Mouse (Mus musculus) stomach, embryonic 14.5 days (tissue): ENCODE results near the gene Mst1. TPM values are rescaled to one million over a fixed set of nuclear protein-coding genes. Genes with fewer than 3 reads are reported as not detected.
A peak's percentile ranks its signal among the peaks of the same experiment; 100 is the strongest.

Experiments
- ATAC-seq: fragments of 200-750 bp; cut with Nextera tagmentation; 2 replicates; pipeline ENCODE4 v1.8.0; 2017; ENCODE audit warnings: low read depth, moderate TSS enrichment; ENCODE audit not compliant: insufficient number of reproducible peaks, insufficient read depth, low FRiP score
- H3K27ac ChIP-seq: fragments of 300-500 bp; sonication (generic); 2 replicates; pipeline ENCODE4 v1.5.1; 2014; ENCODE audit warnings: mild to moderate bottlenecking, low read length, moderate library complexity, mixed read lengths
- H3K27me3 ChIP-seq: fragments of 300-500 bp; sonication (generic); 2 replicates; pipeline ENCODE4 v1.6.1; 2014; ENCODE audit warnings: low read length, control low read depth, mixed read lengths; ENCODE audit not compliant: control insufficient read depth, insufficient read depth
- H3K36me3 ChIP-seq: fragments of 300-500 bp; sonication (generic); 2 replicates; pipeline ENCODE4 v1.6.1; 2014; ENCODE audit warnings: mild to moderate bottlenecking, control low read depth, low read length, moderate library complexity, mixed read lengths; ENCODE audit not compliant: control insufficient read depth, insufficient read depth
- H3K4me1 ChIP-seq: fragments of 300-500 bp; sonication (generic); 2 replicates; pipeline ENCODE4 v1.6.1; 2014; ENCODE audit warnings: low read length, control low read depth, mixed read lengths; ENCODE audit not compliant: control insufficient read depth, insufficient read depth
- H3K4me2 ChIP-seq: fragments of 300-500 bp; sonication (generic); replicated peaks from 2 replicates; pipeline ENCODE4 v1.6.1; 2014; ENCODE audit warnings: low read depth, low read length, control low read depth
- H3K4me3 ChIP-seq: fragments of 300-500 bp; sonication (generic); 2 replicates; pipeline ENCODE4 v1.5.1; 2014; ENCODE audit warnings: low read depth, low read length, control low read depth
- H3K9ac ChIP-seq: fragments of 300-500 bp; sonication (generic); replicated peaks from 2 replicates; pipeline ENCODE4 v1.6.1; 2014; ENCODE audit warnings: low read depth, mild to moderate bottlenecking, control low read depth, low read length, moderate library complexity, mixed read lengths
- H3K9me3 ChIP-seq: fragments of 300-500 bp; sonication (generic); 2 replicates; pipeline ENCODE4 v1.6.1; 2016; ENCODE audit warnings: low read depth, low read length, control low read depth; ENCODE audit not compliant: control insufficient read depth
- WGBS: fragments of 180-500 bp; shearing (Covaris S2); extraction: QIAGEN DNeasy Blood & Tissue Kit; methylation state at CpG from one replicate; pipeline ENCODE4 v1.1.7; 2014; 5-methylcytosine and 5-hydroxymethylcytosine counted together
- polyA plus RNA-seq: library from polyadenylated mRNA; unstranded; fragments of >200 nt; fragmentation: Nextera tagmentation; extraction: Ambion mirVana; gene quantifications from 2 replicates; pipeline ENCODE4 v1.2.1, GENCODE M21; 2014

Gene Mst1
- polyA plus RNA-seq, 1 experiment from 2014 or later, result 3.7 TPM

DNA sequence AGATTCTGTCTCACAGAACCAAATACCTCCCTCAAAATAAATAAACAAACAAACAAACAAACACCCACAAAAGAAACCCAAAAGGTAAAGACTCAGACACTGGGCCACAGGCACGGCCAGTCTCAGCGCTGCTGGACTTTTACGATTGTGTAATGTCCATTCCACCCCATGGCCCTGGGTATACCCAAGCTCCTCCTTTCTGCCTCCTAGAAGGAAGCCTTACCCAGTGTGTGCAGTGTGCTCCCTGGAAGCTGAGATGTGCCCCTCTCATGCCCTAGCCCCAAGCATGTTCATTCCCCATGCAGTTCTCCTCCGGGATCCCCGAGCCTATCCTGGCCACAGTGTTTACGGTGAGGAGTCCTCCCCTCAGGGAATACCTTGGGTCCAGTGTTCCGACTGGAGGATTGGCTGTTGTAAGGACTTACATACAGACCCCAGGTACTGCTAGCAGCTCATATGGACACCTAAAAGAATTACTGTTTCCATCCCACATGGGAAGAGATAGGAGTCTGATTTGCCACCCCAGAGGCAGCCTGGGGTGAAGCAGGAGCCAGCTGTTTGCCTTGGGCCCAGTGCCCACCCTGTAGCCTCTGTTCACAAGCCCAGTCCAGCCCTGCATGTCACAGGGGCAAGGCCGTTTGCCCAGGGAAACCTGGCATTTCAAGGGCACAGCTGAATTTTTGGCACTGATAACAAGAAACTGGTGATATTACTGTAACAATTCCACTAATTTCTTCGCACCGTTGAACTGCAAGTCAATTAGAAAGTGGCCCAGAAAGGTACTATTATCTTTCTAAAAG is 41.1 kb downstream of the Mst1 start:
- H3K4me3 ChIP-seq, result no peak overlapping the region
- H3K9ac ChIP-seq, result no peak overlapping the region
- H3K4me2 ChIP-seq, result no peak overlapping the region
- ATAC-seq, result no peak
- no peaks in the 10 kb centered on the region for H3K9me3 ChIP-seq
- WGBS, result 89% methylated on average over 10 of the region's 10 CpGs
- H3K4me1 ChIP-seq, result peaks cover 13% of the 10 kb centered on the region
- no peaks in the 10 kb centered on the region for H3K36me3 ChIP-seq
- no peak overlapping the region for H3K27ac ChIP-seq
- H3K27me3 ChIP-seq, result no peaks in the 10 kb centered on the region

DNA sequence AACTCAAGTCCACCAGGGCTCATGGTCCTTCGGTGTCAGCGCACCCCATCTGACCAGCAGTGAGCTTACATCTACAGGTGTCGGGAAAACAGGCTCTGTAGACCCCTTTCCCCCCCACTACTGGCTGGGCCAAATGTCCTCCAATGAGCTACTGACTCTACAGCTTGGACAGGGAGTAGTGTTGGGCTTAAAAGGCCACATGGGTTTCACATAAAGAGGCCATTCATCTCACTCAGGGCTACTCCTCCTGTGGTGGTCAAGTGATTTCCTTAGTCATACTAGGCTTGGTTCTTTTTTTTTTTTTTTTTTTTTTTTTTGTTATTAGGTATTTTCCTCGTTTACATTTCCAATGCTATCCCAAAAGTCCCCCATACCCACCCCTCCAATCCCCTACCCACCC is 43.7 kb downstream of the Mst1 start:
- no peaks in the 10 kb centered on the region for H3K9me3 ChIP-seq
- H3K27me3 ChIP-seq, result no peaks in the 10 kb centered on the region
- no peak overlapping the region for H3K4me2 ChIP-seq
- H3K36me3 ChIP-seq, result no peaks in the 10 kb centered on the region
- H3K4me3 ChIP-seq, result no peak overlapping the region
- WGBS, result 88% methylated on average over 4 of the region's 4 CpGs
- H3K9ac ChIP-seq, result no peak overlapping the region
- ATAC-seq, result no peak
- H3K27ac ChIP-seq, result no peak overlapping the region
- H3K4me1 ChIP-seq, result peaks cover 13% of the 10 kb centered on the region; the same call in 1 of the 2 replicates

DNA sequence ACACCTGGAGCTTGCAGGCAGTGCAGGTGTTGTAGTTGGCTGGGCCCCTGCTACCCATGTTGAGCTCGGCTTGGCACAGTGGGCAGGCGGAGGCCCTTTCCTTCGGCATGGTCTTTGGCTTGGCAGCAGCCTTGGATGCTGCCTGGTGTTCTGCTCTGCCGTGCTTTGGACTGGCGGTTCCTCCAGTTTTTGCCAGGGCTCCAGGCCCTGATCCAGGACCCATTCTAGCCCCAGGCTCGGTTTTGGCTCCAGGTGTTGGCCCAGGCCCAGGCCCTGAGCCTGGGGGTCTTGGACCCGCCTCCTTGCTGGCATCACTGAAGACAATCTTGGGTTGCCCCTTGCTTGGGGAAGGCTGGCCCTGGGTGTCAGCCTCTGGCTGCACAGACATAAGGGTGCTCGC is 45.5 kb downstream of the Mst1 start:
- no peak overlapping the region for H3K4me2 ChIP-seq
- ATAC-seq, result 0 out of 2 replicates have a peak, but pooled peaks have one; percentile 9
- no peaks in the 10 kb centered on the region for H3K9me3 ChIP-seq
- WGBS, result 93% methylated on average over 8 of the region's 8 CpGs
- H3K27ac ChIP-seq, result no peak overlapping the region
- peaks cover under 1% of the 10 kb centered on the region; the same call in 1 of the 2 replicates for H3K4me1 ChIP-seq
- H3K27me3 ChIP-seq, result no peaks in the 10 kb centered on the region
- no peak overlapping the region for H3K4me3 ChIP-seq
- no peak overlapping the region for H3K9ac ChIP-seq
- no peaks in the 10 kb centered on the region for H3K36me3 ChIP-seq

DNA sequence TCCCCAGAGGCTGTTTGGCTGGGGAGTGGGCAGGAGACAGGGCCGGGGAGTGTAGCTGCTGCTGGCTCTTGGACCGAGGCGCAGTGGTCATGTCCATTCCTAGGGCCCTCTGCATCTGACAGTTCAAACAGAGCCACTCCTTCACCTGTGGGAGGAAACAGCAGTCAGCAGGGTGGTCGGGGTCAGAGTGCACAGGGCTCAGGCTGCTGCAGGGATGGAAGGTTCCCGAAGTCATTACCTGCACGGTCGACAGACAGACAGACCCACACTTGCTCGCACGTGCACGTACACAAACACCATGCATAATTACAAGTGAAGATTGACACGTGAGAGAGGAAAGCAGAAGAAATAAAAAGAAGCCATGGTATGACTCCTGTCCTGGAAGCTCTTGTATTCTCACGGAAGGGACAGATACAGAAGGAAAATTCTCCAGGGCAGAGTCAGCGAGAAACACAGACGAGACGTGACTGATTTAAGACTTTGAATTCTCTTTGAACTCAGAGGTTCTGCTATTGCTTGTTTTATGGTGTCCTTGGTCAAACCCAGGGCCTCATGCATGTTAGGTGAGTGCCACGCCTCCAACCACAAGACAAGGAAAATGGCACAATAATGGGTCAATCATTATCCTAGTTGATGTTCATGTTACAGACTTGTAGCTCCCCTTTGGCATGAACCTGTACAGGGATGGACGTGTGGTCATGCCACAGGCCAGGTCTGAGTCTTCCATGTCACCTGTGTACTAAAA is 46.4 kb downstream of the Mst1 start:
- H3K9ac ChIP-seq, result no peak overlapping the region
- ATAC-seq, result peak; percentile 24; the same call in 1 of the 2 replicates
- no peak overlapping the region for H3K27ac ChIP-seq
- H3K36me3 ChIP-seq, result no peaks in the 10 kb centered on the region
- no peaks in the 10 kb centered on the region for H3K9me3 ChIP-seq
- no peaks in the 10 kb centered on the region for H3K27me3 ChIP-seq
- H3K4me2 ChIP-seq, result no peak overlapping the region
- WGBS, result 70% methylated on average over 17 of the region's 17 CpGs
- no peak overlapping the region for H3K4me3 ChIP-seq
- no peaks in the 10 kb centered on the region for H3K4me1 ChIP-seq

DNA sequence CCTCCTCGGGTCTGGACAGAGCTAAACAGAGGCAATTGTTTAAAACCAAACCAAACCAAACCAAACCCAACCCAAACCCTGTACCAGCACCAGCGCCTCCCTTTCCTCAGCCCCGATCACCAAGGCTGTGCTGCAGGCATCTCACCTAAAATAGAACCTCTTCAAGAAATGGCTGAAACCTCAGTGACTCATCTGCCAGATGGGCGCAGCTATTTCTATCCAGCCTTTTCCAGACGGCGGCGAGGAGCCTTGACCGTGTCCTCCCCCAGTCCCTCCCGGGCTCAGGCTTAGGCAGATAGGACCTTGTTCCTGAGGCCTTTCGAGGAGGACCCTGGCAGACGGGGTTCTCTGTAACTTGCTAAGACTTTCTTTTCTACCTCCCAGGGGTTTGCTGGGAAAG is 48.0 kb downstream of the Mst1 start:
- no peak overlapping the region for H3K4me3 ChIP-seq
- no peaks in the 10 kb centered on the region for H3K27me3 ChIP-seq
- no peak overlapping the region for H3K9ac ChIP-seq
- H3K4me2 ChIP-seq, result no peak overlapping the region
- H3K9me3 ChIP-seq, result no peaks in the 10 kb centered on the region
- H3K27ac ChIP-seq, result no peak overlapping the region
- ATAC-seq, result no peak
- H3K36me3 ChIP-seq, result no peaks in the 10 kb centered on the region
- 81% methylated on average over 11 of the region's 11 CpGs for WGBS
- no peaks in the 10 kb centered on the region for H3K4me1 ChIP-seq

DNA sequence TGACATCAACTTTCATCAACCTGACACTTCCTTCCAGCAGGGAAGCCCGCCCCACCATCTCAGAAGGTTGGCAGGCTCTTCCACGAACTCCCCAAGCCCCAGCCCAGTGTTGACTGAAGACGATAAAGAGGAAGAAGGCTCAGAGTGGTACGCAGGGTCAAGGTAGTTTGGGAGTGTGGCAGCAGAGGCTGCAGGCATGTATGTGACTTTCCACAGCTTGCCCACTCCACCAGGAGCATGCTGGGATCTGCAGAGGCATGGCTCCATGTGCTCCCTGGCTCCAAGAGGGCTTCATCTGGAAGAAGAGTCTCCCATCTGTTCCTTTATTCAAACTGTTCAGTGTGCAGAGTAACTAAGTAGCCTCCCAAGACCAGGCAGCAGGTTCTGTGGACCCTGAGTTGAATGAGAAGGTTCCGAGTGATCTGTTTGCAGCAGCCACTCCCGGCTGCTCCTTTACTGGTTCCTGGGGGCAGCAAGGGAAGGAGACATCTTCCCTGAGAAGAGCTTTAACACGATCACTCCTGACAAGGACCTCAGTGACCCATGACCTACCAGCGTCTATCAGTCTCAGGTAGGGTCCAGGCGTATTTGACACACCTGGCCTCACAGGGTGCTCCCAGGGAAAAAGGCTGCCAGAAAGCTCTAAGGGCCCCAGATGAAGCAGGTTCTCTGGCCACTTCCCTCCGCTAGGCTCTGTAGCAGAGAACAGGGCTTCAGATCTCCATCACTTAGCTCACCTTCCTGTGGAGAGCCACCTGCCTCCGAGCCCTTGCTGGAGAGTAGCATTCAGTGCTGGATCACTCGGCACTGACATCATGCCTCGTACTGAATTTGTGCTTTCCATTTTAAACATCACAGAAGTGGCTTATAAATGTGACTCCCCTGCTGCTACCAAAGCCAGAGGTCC is 49.1 kb downstream of the Mst1 start:
- Histone ChIP-seq H3K4me3 (no peak overlapping the region), H3K9ac (no peak overlapping the region), H3K4me1 (no peaks in the 10 kb centered on the region), H3K27ac (no peak overlapping the region), H3K4me2 (no peak overlapping the region), H3K27me3 (no peaks in the 10 kb centered on the region), H3K9me3 (no peaks in the 10 kb centered on the region), H3K36me3 (no peaks in the 10 kb centered on the region)
- 76% methylated on average over 13 of the region's 13 CpGs for WGBS
- no peak for ATAC-seq

DNA sequence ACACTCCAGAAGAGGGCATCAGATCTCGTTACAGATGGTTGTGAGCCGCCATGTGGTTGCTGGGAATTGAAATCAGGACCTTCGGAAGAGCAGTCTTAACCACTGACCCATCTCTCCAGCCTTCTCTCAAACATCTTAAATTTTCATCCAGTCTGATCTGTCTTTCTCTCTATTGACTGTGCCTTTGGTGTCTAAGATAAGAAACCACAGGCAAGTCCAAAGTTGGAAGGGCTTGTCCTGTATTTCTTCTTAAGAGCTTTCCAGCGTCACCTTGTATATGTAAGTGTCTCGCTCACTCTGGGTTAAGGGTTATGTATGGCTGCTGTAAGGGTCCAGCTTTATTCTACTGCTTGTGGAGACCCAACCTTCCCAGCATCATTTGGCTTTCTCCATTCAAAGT is 51.3 kb downstream of the Mst1 start:
- WGBS, result 85% methylated on average over 5 of the region's 5 CpGs
- no peak overlapping the region for H3K4me3 ChIP-seq
- no peak for ATAC-seq
- H3K36me3 ChIP-seq, result no peaks in the 10 kb centered on the region
- no peaks in the 10 kb centered on the region for H3K4me1 ChIP-seq
- H3K9me3 ChIP-seq, result no peaks in the 10 kb centered on the region
- no peak overlapping the region for H3K27ac ChIP-seq
- H3K9ac ChIP-seq, result no peak overlapping the region
- no peak overlapping the region for H3K4me2 ChIP-seq
- H3K27me3 ChIP-seq, result no peaks in the 10 kb centered on the region

DNA sequence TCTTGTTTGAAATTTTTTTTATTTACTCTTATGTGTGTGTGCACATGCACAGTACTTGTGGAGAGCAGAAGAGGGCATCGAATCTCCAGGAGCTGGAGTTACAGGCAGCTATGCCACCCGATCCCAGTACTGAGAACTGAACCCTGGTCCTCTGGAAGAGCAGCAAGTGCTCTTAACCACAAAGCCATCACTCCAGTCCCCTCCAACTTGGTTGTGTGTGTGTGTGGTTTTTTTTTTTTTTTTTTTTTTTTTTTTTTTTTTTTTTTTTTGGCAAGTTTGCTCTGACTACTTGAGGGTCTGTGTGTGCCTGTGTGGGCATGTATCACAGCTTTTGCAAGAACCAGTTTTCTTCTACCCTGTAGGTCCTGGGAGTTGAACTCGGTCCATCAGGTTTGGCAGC is 52.1 kb downstream of the Mst1 start:
- no peak for ATAC-seq
- no peaks in the 10 kb centered on the region for H3K9me3 ChIP-seq
- H3K27ac ChIP-seq, result no peak overlapping the region
- H3K4me3 ChIP-seq, result no peak overlapping the region
- no peaks in the 10 kb centered on the region for H3K36me3 ChIP-seq
- no peak overlapping the region for H3K4me2 ChIP-seq
- peaks cover 3% of the 10 kb centered on the region; the same call in 1 of the 2 replicates for H3K4me1 ChIP-seq
- 90% methylated on average over 3 of the region's 3 CpGs for WGBS
- no peak overlapping the region for H3K9ac ChIP-seq
- H3K27me3 ChIP-seq, result no peaks in the 10 kb centered on the region
